Mouse (Mus musculus) brain, embryonic 14.5 days (tissue): Measurements from ENCODE around the gene Sirt4.

ENCODE experiments used
- CTCF ChIP-seq: fragments of 200-500 bp; IDR thresholded peaks from 2 replicates; pipeline ENCODE4 v1.5.1; 2012; ENCODE audit warnings: inconsistent platforms, mild to moderate bottlenecking, moderate library complexity, borderline replicate concordance; ENCODE audit not compliant: insufficient read depth, insufficient read length; ENCODE audit errors: extremely low read depth
- POLR2A ChIP-seq: fragments of 200-500 bp; IDR thresholded peaks from 2 replicates; pipeline ENCODE4 v1.6.1; 2012; ENCODE audit warnings: mild to moderate bottlenecking, inconsistent platforms, borderline replicate concordance; ENCODE audit not compliant: poor library complexity, insufficient read depth, insufficient read length, severe bottlenecking; ENCODE audit errors: extremely low read depth

- TF ChIP-seq CTCF (no peak), POLR2A (no peak)
These were observed 41.4 kb upstream of the Sirt4 start for GRCm38 (mm10) chr5:115525943-115526342.
